Mouse (Mus musculus) E14TG2a.4 (cell line): ENCODE data around the gene Recql.

Experiments used
- CTCF ChIP-seq: conservative IDR thresholded peaks from 2 replicates; pipeline ENCODE4 v1.5.1; 2014; ENCODE audit warnings: low read length
- NANOG ChIP-seq: IDR thresholded peaks from 2 replicates; pipeline ENCODE4 v1.6.1; 2014; ENCODE audit warnings: borderline replicate concordance, low read length, mixed read lengths
- POU5F1 ChIP-seq: IDR thresholded peaks from 2 replicates; pipeline ENCODE4 v1.6.1; 2014; ENCODE audit warnings: low read length, borderline replicate concordance

GRCm38 (mm10) chr6:142387755-142388271 lies 926 bp upstream of the Recql start:
- TF ChIP-seq CTCF = no peak
- TF ChIP-seq POU5F1 = no peak
- no peak for TF ChIP-seq NANOG
